Mouse (Mus musculus): ENCODE results near the gene Cd4. TPM values are rescaled to one million over a fixed set of nuclear protein-coding genes. Genes with fewer than 3 reads are reported as not detected.

The Cd4 gene
- polyA plus RNA-seq, 1 experiment, result not detected

- peaks cover 4% of the 10 kb centered on the region for H3K4me1 ChIP-seq (ENCODE audit: control insufficient read depth, insufficient read depth, low read length)
These were observed 28.9 kb upstream of the Cd4 start for GRCm38 (mm10) chr6:124916695-124917517.

GRCm38 (mm10) chr6:124915942-124916694, 28.1 kb upstream of the Cd4 start:
- Histone ChIP-seq H3K4me1 (ENCODE audit: control insufficient read depth, insufficient read depth, low read length) (peaks cover 4% of the 10 kb centered on the region), H3K4me3 (ENCODE audit: insufficient read depth, low read length) (peak overlapping the region; percentile 56), H3K27ac (ENCODE audit: insufficient read depth, low read length) (no peak overlapping the region)
- TF ChIP-seq POLR2A (IDR thresholded peaks at IDR 0.05; ENCODE audit: low read depth, low read length) (peak; percentile 37; the same call in 1 of the 2 replicates), CTCF (IDR thresholded peaks at IDR 0.05; ENCODE audit: borderline replicate concordance, insufficient read depth, low read length) (no peak)

More at GRCm38 (mm10) chr6:124916695-124917517, 28.9 kb upstream of the Cd4 start:
- Histone ChIP-seq H3K4me3 (ENCODE audit: insufficient read depth, low read length) (peak overlapping the region; percentile 56), H3K27ac (ENCODE audit: insufficient read depth, low read length) (peak overlapping the region; percentile 84)
- TF ChIP-seq CTCF (IDR thresholded peaks at IDR 0.05; ENCODE audit: borderline replicate concordance, insufficient read depth, low read length), result peak; percentile 49
- no peak for TF ChIP-seq POLR2A (IDR thresholded peaks at IDR 0.05; ENCODE audit: low read depth, low read length)

DNA sequence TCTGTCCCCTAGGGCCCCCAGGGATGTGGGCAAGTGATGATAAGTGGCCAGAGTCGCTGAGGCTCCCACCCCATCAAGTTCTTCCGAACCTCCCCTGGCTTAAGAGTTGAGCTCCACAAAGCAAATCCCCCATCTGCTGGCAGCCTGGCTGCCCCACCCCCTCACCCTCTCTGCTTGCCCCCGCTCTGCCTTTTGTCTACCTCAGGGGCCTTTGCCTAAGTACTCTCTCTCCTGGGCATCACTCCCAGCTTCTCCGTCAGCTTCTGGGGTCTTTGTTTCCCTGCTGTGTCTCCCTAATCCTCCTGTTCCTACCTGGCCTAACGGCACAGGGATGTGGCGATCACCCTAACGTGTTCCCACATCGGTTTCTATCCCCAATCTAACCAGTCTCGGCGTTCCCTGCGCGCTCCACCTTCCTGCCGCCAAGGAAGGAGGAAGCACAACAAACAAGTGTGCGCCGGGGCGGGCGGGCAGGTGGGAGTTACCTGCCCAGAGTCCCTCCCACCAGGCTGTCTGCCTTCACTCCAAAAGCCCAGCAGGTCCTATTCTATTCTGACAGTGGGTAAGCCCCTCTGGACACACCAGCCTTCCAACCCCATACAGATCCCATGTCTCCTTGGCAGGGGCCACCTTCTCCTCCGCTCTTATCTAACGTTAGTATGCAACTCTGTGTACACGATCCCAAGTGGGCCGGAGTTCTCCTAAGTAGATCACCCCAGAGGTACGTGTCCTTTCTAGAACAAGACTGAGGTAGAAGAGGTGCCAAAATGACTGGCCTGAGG, 27.3 kb upstream of the Cd4 start:
- peak; percentile 12 for TF ChIP-seq POLR2A (IDR thresholded peaks at IDR 0.05; ENCODE audit: low read depth, low read length)
- TF ChIP-seq CTCF (IDR thresholded peaks at IDR 0.05; ENCODE audit: borderline replicate concordance, insufficient read depth, low read length), result no peak
- Histone ChIP-seq H3K4me3 (ENCODE audit: insufficient read depth, low read length) (peak overlapping the region; percentile 56), H3K4me1 (ENCODE audit: control insufficient read depth, insufficient read depth, low read length) (no peaks in the 10 kb centered on the region; the same call in 1 of the 2 replicates), H3K27ac (ENCODE audit: insufficient read depth, low read length) (no peak overlapping the region)

- Histone ChIP-seq H3K4me3 (ENCODE audit: insufficient read depth, low read length) (no peak overlapping the region), H3K4me1 (ENCODE audit: control insufficient read depth, insufficient read depth, low read length) (no peaks in the 10 kb centered on the region; the same call in 1 of the 2 replicates), H3K27ac (ENCODE audit: insufficient read depth, low read length) (no peak overlapping the region)
- TF ChIP-seq POLR2A (IDR thresholded peaks at IDR 0.05; ENCODE audit: low read depth, low read length), result no peak
These were observed 26.5 kb upstream of the Cd4 start for GRCm38 (mm10) chr6:124914511-124914910.

DNA sequence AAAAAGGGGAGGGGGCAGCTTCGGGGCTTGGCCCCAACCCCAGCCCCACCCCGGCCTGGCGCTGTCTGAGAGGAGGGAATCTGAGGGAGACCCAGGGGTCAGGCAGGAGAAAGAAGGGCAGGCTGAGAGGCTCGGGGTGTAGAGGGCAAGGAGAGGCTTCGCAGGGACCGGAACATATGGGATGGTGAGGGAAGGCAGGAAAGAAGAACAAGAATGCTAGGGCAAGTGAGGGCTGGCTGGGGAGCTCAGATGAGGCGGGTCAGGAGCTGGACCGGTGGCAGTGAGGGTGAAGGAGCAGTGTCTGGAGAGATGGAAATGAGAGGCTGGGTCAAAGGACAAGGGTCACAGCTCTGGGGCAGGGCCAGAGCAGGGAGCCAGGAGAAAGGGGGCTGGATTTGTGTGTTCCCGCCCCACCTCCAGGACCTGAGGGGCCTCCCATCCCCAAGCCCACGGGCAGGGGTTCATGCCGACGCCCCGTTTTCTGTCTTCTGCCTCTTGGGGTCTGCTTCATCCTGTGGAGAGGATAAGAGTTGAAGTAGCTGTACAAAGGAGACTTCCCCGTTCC, 25.8 kb upstream of the Cd4 start:
- Histone ChIP-seq H3K27ac (ENCODE audit: insufficient read depth, low read length) (no peak overlapping the region), H3K4me3 (ENCODE audit: insufficient read depth, low read length) (no peak overlapping the region), H3K4me1 (ENCODE audit: control insufficient read depth, insufficient read depth, low read length) (no peaks in the 10 kb centered on the region; the same call in 1 of the 2 replicates)
- TF ChIP-seq POLR2A (IDR thresholded peaks at IDR 0.05; ENCODE audit: low read depth, low read length) (no peak), CTCF (IDR thresholded peaks at IDR 0.05; ENCODE audit: borderline replicate concordance, insufficient read depth, low read length) (no peak)

DNA sequence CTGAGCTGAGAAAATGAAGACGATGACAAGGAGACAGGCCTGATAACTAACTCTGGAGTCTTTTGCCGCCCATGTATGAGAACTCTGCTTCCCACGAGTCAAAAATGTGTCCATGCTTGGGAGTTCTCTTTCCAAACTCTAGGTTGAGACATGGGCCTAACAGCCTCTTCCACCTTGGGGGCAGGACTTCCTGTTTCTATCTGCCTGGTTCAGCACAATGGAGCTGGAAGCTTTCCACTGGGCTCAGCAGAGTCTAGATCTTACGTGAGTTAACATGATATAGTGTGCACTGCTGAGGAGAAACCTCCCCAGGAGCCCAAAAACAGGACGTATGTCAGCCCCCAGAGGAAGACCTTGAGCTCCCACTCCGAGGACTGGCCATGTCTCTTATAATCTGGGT, 25.2 kb upstream of the Cd4 start:
- TF ChIP-seq CTCF (IDR thresholded peaks at IDR 0.05; ENCODE audit: borderline replicate concordance, insufficient read depth, low read length), result no peak
- peak; percentile 26; the same call in 1 of the 2 replicates for TF ChIP-seq POLR2A (IDR thresholded peaks at IDR 0.05; ENCODE audit: low read depth, low read length)
- Histone ChIP-seq H3K27ac (ENCODE audit: insufficient read depth, low read length) (no peak overlapping the region), H3K4me3 (ENCODE audit: insufficient read depth, low read length) (no peak overlapping the region), H3K4me1 (ENCODE audit: control insufficient read depth, insufficient read depth, low read length) (no peaks in the 10 kb centered on the region)

DNA sequence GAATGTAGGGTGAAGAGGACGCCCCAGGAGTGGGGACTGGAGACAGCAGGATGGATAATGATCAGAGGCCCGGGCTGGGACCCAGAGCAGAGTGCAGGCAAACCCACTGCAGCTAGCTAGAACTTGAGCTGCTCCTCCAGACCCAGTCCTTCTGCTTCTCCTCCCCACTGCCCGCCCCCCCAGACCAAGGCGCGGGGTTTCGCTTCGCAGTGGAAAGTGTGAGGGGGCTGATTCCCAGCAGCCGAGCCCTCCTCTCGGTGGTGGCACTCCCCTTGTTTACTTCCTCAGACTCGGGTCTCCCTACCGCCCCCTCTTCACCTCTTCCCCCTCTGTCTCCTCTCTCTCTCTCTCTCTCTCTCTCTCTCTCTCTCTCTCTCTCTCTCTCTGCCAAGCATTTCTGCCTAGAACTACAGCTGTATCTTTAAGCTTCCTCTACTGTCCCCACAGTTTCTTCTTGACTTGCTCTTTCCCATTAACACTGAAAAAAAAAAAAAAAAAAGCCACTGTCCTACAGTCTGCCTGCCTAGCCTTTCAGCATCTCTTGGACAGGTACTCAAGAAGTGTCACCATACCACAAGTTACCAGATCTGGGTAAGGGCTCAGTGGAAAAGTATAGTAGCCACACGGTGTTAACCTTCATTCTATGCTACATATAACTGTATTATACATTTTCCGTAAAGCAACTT, 23.7 kb upstream of the Cd4 start, which contains the start of gene Lag3:
Gene Lag3 (minus strand): TSS at position 173 of the 686 bp plus-strand sequence.
- Histone ChIP-seq H3K4me3 (ENCODE audit: insufficient read depth, low read length) (no peak within 1 kb of the TSS), H3K4me1 (ENCODE audit: control insufficient read depth, insufficient read depth, low read length) (no peaks in the 10 kb centered on the region), H3K27ac (ENCODE audit: insufficient read depth, low read length) (no peak within 1 kb of the TSS)
- TF ChIP-seq CTCF (IDR thresholded peaks at IDR 0.05; ENCODE audit: borderline replicate concordance, insufficient read depth, low read length), result no peak
- TF ChIP-seq POLR2A (IDR thresholded peaks at IDR 0.05; ENCODE audit: low read depth, low read length), result no peak

GRCm38 (mm10) chr6:124910032-124910431, 22.0 kb upstream of the Cd4 start:
- Histone ChIP-seq H3K27ac (ENCODE audit: insufficient read depth, low read length) (no peak overlapping the region), H3K4me3 (ENCODE audit: insufficient read depth, low read length) (no peak overlapping the region), H3K4me1 (ENCODE audit: control insufficient read depth, insufficient read depth, low read length) (no peaks in the 10 kb centered on the region)
- no peak for TF ChIP-seq POLR2A (IDR thresholded peaks at IDR 0.05; ENCODE audit: low read depth, low read length)
- TF ChIP-seq CTCF (IDR thresholded peaks at IDR 0.05; ENCODE audit: borderline replicate concordance, insufficient read depth, low read length), result no peak
